20 mouse cellular contexts compared by ENCODE assay signal in the genomic region with DNA sequence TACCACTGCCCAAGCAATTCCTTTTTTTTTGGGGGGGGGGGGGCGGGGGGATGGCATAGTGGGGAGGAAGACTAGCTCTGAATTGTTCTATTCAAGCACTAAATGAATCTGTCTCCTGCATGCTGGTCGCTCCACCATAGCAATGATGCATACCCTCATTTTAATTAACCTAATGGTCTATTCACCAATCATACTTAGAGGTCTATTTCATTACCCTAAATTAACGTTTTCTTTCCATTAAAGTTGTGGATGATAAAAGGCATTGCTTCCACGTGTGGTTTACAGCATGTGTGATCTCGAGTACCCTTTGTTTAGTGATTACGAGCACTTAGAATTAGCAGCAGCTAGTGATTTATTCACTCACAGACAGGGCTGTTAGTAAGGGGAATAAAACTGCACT.
DNase-seq lines count a peak whose midpoint lies in the region; ATAC-seq and TF ChIP-seq lines count a peak whose summit lies in the region.
"Had no signal": no experiment of that assay in that cellular context is flagged by ENCODE, and none has a peak within 500 bp of the region (broad histone marks: within the 10 kb centered on the region; RNA-seq: fewer than 3 reads in every experiment).

No protein-coding gene starts in this region.

- no peak overlapping the region for H3K27ac ChIP-seq in forebrain, embryonic 11.5 days (ENCODE audit: low read depth, low read length)
- H3K27ac ChIP-seq in forebrain, embryonic 10.5 days: no peak overlapping the region
- H3K27ac ChIP-seq in hindbrain, embryonic 13.5 days: no peak overlapping the region
- H3K27ac ChIP-seq in hindbrain, postnatal 0 days: no peak overlapping the region
- H3K27ac ChIP-seq in neural tube, embryonic 13.5 days (replicated peaks): no peak overlapping the region
- H3K27ac ChIP-seq: embryonic facial prominence, embryonic 12.5 days had no signal

- TF ChIP-seq POLR2A in brain, embryonic 14.5 days (IDR thresholded peaks at IDR 0.05; ENCODE audit: borderline replicate concordance, extremely low read depth, insufficient read depth, insufficient read length, poor library complexity, severe bottlenecking): no peak

- H3K36me3 ChIP-seq in forebrain, embryonic 11.5 days (ENCODE audit: control insufficient read depth, insufficient read depth, low read length): no peaks in the 10 kb centered on the region
- 0 out of 2 replicates have a peak, but pooled peaks cover 2% of the 10 kb centered on the region for H3K36me3 ChIP-seq in forebrain, embryonic 10.5 days (replicated peaks)
- no peaks in the 10 kb centered on the region for H3K36me3 ChIP-seq in hindbrain, embryonic 13.5 days
- no peaks in the 10 kb centered on the region for H3K36me3 ChIP-seq in hindbrain, postnatal 0 days (ENCODE audit: insufficient read depth, low read length)
- no peaks in the 10 kb centered on the region for H3K36me3 ChIP-seq in neural tube, embryonic 13.5 days
- H3K36me3 ChIP-seq: embryonic facial prominence, embryonic 12.5 days; heart, embryonic 12.5 days had no signal

- no peak overlapping the region for H3K9ac ChIP-seq in forebrain, embryonic 11.5 days (ENCODE audit: low read length)
- no peak overlapping the region for H3K9ac ChIP-seq in hindbrain, embryonic 13.5 days
- no peak overlapping the region for H3K9ac ChIP-seq in hindbrain, postnatal 0 days (replicated peaks; ENCODE audit: low read length)
- no peak overlapping the region for H3K9ac ChIP-seq in neural tube, embryonic 13.5 days
- H3K9ac ChIP-seq: embryonic facial prominence, embryonic 12.5 days; heart, embryonic 12.5 days had no signal

- no peak overlapping the region for H3K4me2 ChIP-seq in forebrain, embryonic 11.5 days (ENCODE audit: low read depth, low read length, severe bottlenecking)
- no peak overlapping the region for H3K4me2 ChIP-seq in hindbrain, embryonic 13.5 days
- H3K4me2 ChIP-seq in hindbrain, postnatal 0 days (ENCODE audit: low read depth, low read length): no peak overlapping the region
- no peak overlapping the region for H3K4me2 ChIP-seq in neural tube, embryonic 13.5 days
- H3K4me2 ChIP-seq: embryonic facial prominence, embryonic 12.5 days; heart, embryonic 12.5 days had no signal

- H3K9me3 ChIP-seq in forebrain, embryonic 11.5 days (ENCODE audit: control insufficient read depth, low read length): no peaks in the 10 kb centered on the region
- no peaks in the 10 kb centered on the region; the same call in 1 of the 2 replicates for H3K9me3 ChIP-seq in forebrain, embryonic 10.5 days
- H3K9me3 ChIP-seq in hindbrain, embryonic 13.5 days: no peaks in the 10 kb centered on the region
- H3K9me3 ChIP-seq in hindbrain, postnatal 0 days (ENCODE audit: low read length): no peaks in the 10 kb centered on the region
- no peaks in the 10 kb centered on the region for H3K9me3 ChIP-seq in neural tube, embryonic 13.5 days
- H3K9me3 ChIP-seq: embryonic facial prominence, embryonic 12.5 days; G1E; heart, embryonic 12.5 days had no signal

- H3K4me3 ChIP-seq in forebrain, embryonic 11.5 days (ENCODE audit: low read depth, low read length): no peak overlapping the region
- H3K4me3 ChIP-seq in forebrain, embryonic 10.5 days: no peak overlapping the region
- no peak overlapping the region for H3K4me3 ChIP-seq in hindbrain, embryonic 13.5 days
- no peak overlapping the region for H3K4me3 ChIP-seq in hindbrain, postnatal 0 days (ENCODE audit: low read length)
- H3K4me3 ChIP-seq in neural tube, embryonic 13.5 days: no peak overlapping the region
- H3K4me3 ChIP-seq: embryonic facial prominence, embryonic 12.5 days; heart, embryonic 12.5 days had no signal

- peak; percentile 44; the same call in 1 of the 2 replicates for ATAC-seq in forebrain, embryonic 11.5 days (replicated peaks; ENCODE audit: low FRiP score)
- ATAC-seq in hindbrain, embryonic 13.5 days (ENCODE audit: low FRiP score): peak; percentile 44; the same call in 1 of the 2 replicates
- ATAC-seq in hindbrain, postnatal 0 days: no peak
- ATAC-seq in neural tube, embryonic 13.5 days (ENCODE audit: low read depth): peak; percentile 60
- no peak for ATAC-seq in erythroblast, adult 5-6 weeks (replicated peaks; ENCODE audit: low FRiP score, poor library complexity, severe bottlenecking)
- ATAC-seq: CD4-positive, CD25-positive, alpha-beta regulatory T cell, adult 4 months; inflammation-experienced regulatory T-cells, adult 6 months; intestine, postnatal 0 days had no signal

- no peaks in the 10 kb centered on the region for H3K27me3 ChIP-seq in forebrain, embryonic 11.5 days (ENCODE audit: control insufficient read depth, insufficient read depth, low read length)
- no peaks in the 10 kb centered on the region for H3K27me3 ChIP-seq in forebrain, embryonic 10.5 days (ENCODE audit: poor library complexity, severe bottlenecking)
- H3K27me3 ChIP-seq in hindbrain, embryonic 13.5 days: no peaks in the 10 kb centered on the region
- no peaks in the 10 kb centered on the region for H3K27me3 ChIP-seq in hindbrain, postnatal 0 days (ENCODE audit: insufficient read depth, low read length)
- H3K27me3 ChIP-seq in neural tube, embryonic 13.5 days: no peaks in the 10 kb centered on the region
- H3K27me3 ChIP-seq: embryonic facial prominence, embryonic 12.5 days; heart, embryonic 12.5 days had no signal

- DNase-seq in forebrain, embryonic 11.5 days (ENCODE audit: low spot score): no peak
- no peak for DNase-seq in forebrain, embryonic 10.5 days (ENCODE audit: extremely low spot score, low spot score)
- DNase-seq in hindbrain, postnatal 0 days (ENCODE audit: low spot score): no peak
- DNase-seq in brain, embryonic 14.5 days (ENCODE audit: low read depth): peak; percentile 35
- no peak for DNase-seq in ovary, postnatal 36 days (ENCODE audit: low spot score)
- DNase-seq: adrenal gland, postnatal 10 days; B cell, adult 2 months; cerebellum, adult 11-12 months; cerebellum, adult 9-10 months; cerebellum, postnatal 25 days; gastrocnemius, postnatal 14 days had no signal

- no peaks in the 10 kb centered on the region for H3K4me1 ChIP-seq in forebrain, embryonic 11.5 days (replicated peaks; ENCODE audit: control insufficient read depth, insufficient read depth, low read length)
- H3K4me1 ChIP-seq in forebrain, embryonic 10.5 days: peaks cover 20% of the 10 kb centered on the region
- peaks cover 10% of the 10 kb centered on the region for H3K4me1 ChIP-seq in hindbrain, embryonic 13.5 days (replicated peaks)
- H3K4me1 ChIP-seq in hindbrain, postnatal 0 days (ENCODE audit: insufficient read depth, low read length): no peaks in the 10 kb centered on the region
- no peaks in the 10 kb centered on the region; the same call in 1 of the 2 replicates for H3K4me1 ChIP-seq in neural tube, embryonic 13.5 days (replicated peaks)

- WGBS in forebrain, embryonic 11.5 days: 60% methylated on average over 5 of the region's 6 CpGs
- 79% methylated on average over 6 of the region's 6 CpGs for WGBS in forebrain, embryonic 10.5 days
- 55% methylated on average over 6 of the region's 6 CpGs for WGBS in hindbrain, embryonic 13.5 days
- 57% methylated on average over 5 of the region's 6 CpGs for WGBS in hindbrain, postnatal 0 days
- WGBS in neural tube, embryonic 13.5 days: 18% methylated on average over 6 of the region's 6 CpGs

- no peak for TF ChIP-seq CTCF in hindbrain, postnatal 0 days (IDR thresholded peaks at IDR 0.05; ENCODE audit: low read depth)
- no peak for TF ChIP-seq CTCF in brain, embryonic 14.5 days (IDR thresholded peaks at IDR 0.05; ENCODE audit: borderline replicate concordance, extremely low read depth, insufficient read depth, insufficient read length)

Comparison
In these comparisons a context has a peak if more than half of its experiments do, and no peak if none do; other contexts are left out.
1. ATAC-seq: peak in forebrain, embryonic 11.5 days (single experiment), hindbrain, embryonic 13.5 days (single experiment) and neural tube, embryonic 13.5 days (single experiment); none in hindbrain, postnatal 0 days (single experiment) and erythroblast, adult 5-6 weeks (single experiment).